Mouse (Mus musculus): ENCODE results near the gene Unc80. TPM values are rescaled to one million over a fixed set of nuclear protein-coding genes. Genes with fewer than 3 reads are reported as not detected.

The Unc80 gene
- total and polyA plus RNA-seq, 2 experiments, result under 0.01 TPM; not detected in 1

DNA sequence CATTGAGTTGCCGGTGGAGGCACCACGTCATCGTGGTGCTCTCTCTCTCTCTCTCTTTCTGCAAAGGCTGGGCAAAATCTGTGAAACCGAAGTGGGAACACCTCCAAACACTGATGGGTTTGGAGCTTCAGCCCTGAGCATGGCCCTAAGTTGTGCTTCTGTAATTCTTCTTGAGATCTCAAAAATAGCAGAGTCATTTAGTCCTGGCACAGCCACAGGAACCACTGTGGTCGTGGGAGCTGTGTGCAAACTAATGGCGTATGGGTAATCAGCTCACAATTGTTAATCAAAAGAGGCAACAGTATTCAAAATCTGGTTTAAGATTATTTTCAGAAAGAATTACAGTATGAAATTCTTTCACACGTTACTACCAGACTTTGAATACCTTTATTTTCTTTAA is 204.6 kb downstream of the Unc80 start:
- Histone ChIP-seq H3K27me3 (ENCODE audit: control insufficient read depth, insufficient read depth, low read length) (no peaks in the 10 kb centered on the region), H3K36me3 (ENCODE audit: control insufficient read depth, insufficient read depth, low read length) (no peaks in the 10 kb centered on the region), H3K4me3 (ENCODE audit: insufficient read depth, low read depth, low read length) (no peak overlapping the region), H3K9ac (ENCODE audit: low read depth, low read length) (no peak overlapping the region), H3K79me2 (ENCODE audit: control insufficient read depth, insufficient read depth, low read length) (no peaks in the 10 kb centered on the region), H3K27ac (replicated peaks; ENCODE audit: insufficient read depth, low read depth, low read length) (no peak overlapping the region), H3K4me1 (ENCODE audit: control insufficient read depth, insufficient read depth, low read length) (peaks cover 5% of the 10 kb centered on the region)
- 82% methylated on average over 7 of the region's 7 CpGs for WGBS
- TF ChIP-seq POLR2A (IDR thresholded peaks at IDR 0.05; ENCODE audit: extremely low read depth, insufficient read depth, low read length), result no peak
- TF ChIP-seq CTCF (IDR thresholded peaks at IDR 0.05; ENCODE audit: low read depth, low read length), result no peak
- DNase-seq (ENCODE audit: extremely low read depth, low read depth, low spot score), result no peak

DNA sequence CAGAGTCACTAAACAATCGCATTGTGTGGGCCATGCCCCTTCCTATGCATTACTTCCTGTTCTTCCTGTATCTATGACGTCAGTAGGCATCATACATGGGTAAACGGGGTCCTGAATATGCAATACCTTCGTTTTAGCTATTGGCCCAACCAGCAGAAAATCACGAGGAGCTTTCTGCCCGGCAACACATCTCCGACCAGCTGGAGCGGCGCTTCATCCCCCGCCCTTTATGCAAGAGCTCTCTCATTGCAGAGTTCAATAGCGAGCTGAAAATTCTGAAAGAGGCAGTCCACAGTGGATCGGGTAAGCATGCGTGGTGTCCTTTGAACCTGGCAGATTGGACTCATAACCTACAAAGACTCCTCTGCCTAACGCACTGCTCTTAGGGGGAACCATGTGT is 209.8 kb downstream of the Unc80 start:
- WGBS, result 77% methylated on average over 14 of the region's 14 CpGs
- Histone ChIP-seq H3K36me3 (ENCODE audit: control insufficient read depth, insufficient read depth, low read length) (no peaks in the 10 kb centered on the region), H3K9ac (ENCODE audit: low read depth, low read length) (no peak overlapping the region), H3K27me3 (ENCODE audit: control insufficient read depth, insufficient read depth, low read length) (no peaks in the 10 kb centered on the region), H3K27ac (replicated peaks; ENCODE audit: insufficient read depth, low read depth, low read length) (no peak overlapping the region), H3K79me2 (ENCODE audit: control insufficient read depth, insufficient read depth, low read length) (no peaks in the 10 kb centered on the region), H3K4me3 (ENCODE audit: insufficient read depth, low read depth, low read length) (no peak overlapping the region), H3K4me1 (ENCODE audit: control insufficient read depth, insufficient read depth, low read length) (no peaks in the 10 kb centered on the region)
- TF ChIP-seq CTCF (IDR thresholded peaks at IDR 0.05; ENCODE audit: low read depth, low read length), result no peak
- TF ChIP-seq POLR2A (IDR thresholded peaks at IDR 0.05; ENCODE audit: extremely low read depth, insufficient read depth, low read length), result no peak
- no peak for DNase-seq (ENCODE audit: extremely low read depth, low read depth, low spot score)

DNA sequence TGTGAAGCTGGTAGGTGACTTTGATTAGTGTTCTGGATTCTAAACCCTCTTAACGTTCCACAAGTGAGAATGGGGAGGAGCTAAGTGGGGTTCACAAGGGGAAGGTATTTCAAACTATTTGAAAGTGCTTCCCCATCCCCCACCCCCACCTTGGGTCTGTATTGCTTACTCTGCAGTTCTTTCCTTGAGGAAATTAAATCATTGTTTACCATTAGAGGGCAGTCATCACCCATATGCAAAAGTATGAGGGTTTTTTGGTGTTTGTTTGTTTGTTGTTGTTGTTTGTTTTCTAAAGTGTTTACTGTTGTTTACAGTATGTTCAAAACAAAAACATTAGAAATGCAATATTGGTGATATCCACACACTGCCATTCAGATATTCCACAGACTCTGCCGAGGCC is 210.5 kb downstream of the Unc80 start:
- H3K9ac ChIP-seq (ENCODE audit: low read depth, low read length), result no peak overlapping the region
- H3K79me2 ChIP-seq (ENCODE audit: control insufficient read depth, insufficient read depth, low read length), result no peaks in the 10 kb centered on the region
- TF ChIP-seq POLR2A (IDR thresholded peaks at IDR 0.05; ENCODE audit: extremely low read depth, insufficient read depth, low read length) (no peak), CTCF (IDR thresholded peaks at IDR 0.05; ENCODE audit: low read depth, low read length) (no peak)
- no peaks in the 10 kb centered on the region for H3K27me3 ChIP-seq (ENCODE audit: control insufficient read depth, insufficient read depth, low read length)
- no peak for DNase-seq (ENCODE audit: extremely low read depth, low read depth, low spot score)
- no peak overlapping the region for H3K27ac ChIP-seq (replicated peaks; ENCODE audit: insufficient read depth, low read depth, low read length)
- no peaks in the 10 kb centered on the region for H3K36me3 ChIP-seq (ENCODE audit: control insufficient read depth, insufficient read depth, low read length)
- WGBS, result 39% methylated on average over 2 of the region's 2 CpGs
- no peak overlapping the region for H3K4me3 ChIP-seq (ENCODE audit: insufficient read depth, low read depth, low read length)
- H3K4me1 ChIP-seq (ENCODE audit: control insufficient read depth, insufficient read depth, low read length), result no peaks in the 10 kb centered on the region

DNA sequence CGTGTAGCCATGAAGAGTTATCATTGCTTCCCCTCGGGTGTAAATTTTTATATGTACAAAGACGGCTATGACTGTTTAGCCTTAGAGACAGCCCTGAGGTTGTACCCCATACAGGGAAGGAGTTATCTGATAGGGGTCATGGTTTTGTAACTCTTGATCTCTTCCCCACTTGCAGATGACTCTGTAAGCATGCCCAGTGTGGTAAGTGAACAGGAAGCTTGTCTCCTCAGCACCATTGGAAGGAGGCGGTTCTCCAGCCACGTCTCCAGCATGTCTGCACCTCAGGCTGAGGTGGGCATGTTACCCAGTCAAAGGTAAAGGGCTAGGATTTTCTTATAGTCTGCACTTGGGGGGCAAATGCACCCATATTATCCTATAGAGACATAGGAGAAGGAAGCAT is 214.8 kb downstream of the Unc80 start:
- no peak overlapping the region for H3K4me3 ChIP-seq (ENCODE audit: insufficient read depth, low read depth, low read length)
- WGBS, result 87% methylated on average over 5 of the region's 5 CpGs
- no peak for DNase-seq (ENCODE audit: extremely low read depth, low read depth, low spot score)
- no peaks in the 10 kb centered on the region for H3K79me2 ChIP-seq (ENCODE audit: control insufficient read depth, insufficient read depth, low read length)
- no peaks in the 10 kb centered on the region for H3K36me3 ChIP-seq (ENCODE audit: control insufficient read depth, insufficient read depth, low read length)
- H3K27ac ChIP-seq (replicated peaks; ENCODE audit: insufficient read depth, low read depth, low read length), result no peak overlapping the region
- TF ChIP-seq POLR2A (IDR thresholded peaks at IDR 0.05; ENCODE audit: extremely low read depth, insufficient read depth, low read length), result no peak
- TF ChIP-seq CTCF (IDR thresholded peaks at IDR 0.05; ENCODE audit: low read depth, low read length), result no peak
- H3K9ac ChIP-seq (ENCODE audit: low read depth, low read length), result no peak overlapping the region
- no peaks in the 10 kb centered on the region for H3K4me1 ChIP-seq (ENCODE audit: control insufficient read depth, insufficient read depth, low read length)
- no peaks in the 10 kb centered on the region for H3K27me3 ChIP-seq (ENCODE audit: control insufficient read depth, insufficient read depth, low read length)

DNA sequence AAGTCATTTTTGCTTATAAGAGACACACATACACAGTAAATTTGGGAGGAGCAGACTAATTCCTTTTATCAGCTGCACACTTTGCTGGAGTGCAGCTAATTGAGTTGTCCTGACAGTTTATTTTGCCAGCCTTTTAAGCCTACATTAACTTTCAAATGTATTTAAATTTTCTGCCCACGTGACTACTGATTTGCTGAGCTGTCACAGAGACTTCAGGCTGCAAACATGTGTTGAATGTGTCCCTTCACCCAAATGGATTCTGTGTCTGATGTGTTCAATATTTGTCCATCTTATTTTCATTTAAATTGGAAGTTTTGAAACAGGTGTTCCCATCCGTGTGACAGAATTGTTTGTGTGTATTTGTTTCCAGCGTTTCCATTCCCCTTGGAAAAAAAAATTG is 223.6 kb downstream of the Unc80 start:
- 73% methylated on average over 3 of the region's 3 CpGs for WGBS
- no peak for DNase-seq (ENCODE audit: extremely low read depth, low read depth, low spot score)

DNA sequence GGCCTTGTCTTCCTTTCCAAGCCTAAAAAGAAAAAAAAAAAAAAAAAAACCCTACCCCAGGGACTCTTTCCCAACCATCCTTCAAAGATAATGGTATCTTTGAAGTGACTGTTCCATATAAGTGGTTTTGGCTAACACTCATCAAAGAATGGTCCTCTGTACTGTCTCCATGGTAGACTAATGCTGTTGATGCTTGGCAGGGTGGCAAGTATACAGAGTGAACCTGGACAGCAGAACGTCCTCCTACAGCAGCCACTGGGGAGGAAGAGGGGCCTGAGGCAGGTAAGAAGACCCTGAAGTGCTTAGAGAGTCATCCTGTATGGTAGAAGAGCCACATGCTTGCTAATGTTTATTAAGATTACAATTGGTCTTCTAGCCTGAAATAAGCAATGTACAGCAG is 224.1 kb downstream of the Unc80 start:
- H3K36me3 ChIP-seq (ENCODE audit: control insufficient read depth, insufficient read depth, low read length), result no peaks in the 10 kb centered on the region
- H3K9ac ChIP-seq (ENCODE audit: low read depth, low read length), result no peak overlapping the region
- no peak overlapping the region for H3K4me3 ChIP-seq (ENCODE audit: insufficient read depth, low read depth, low read length)
- H3K79me2 ChIP-seq (ENCODE audit: control insufficient read depth, insufficient read depth, low read length), result no peaks in the 10 kb centered on the region
- no peaks in the 10 kb centered on the region for H3K27me3 ChIP-seq (ENCODE audit: control insufficient read depth, insufficient read depth, low read length)
- no peak for DNase-seq (ENCODE audit: extremely low read depth, low read depth, low spot score)
- 81% methylated on average over 1 of the region's 1 CpGs for WGBS
- TF ChIP-seq POLR2A (IDR thresholded peaks at IDR 0.05; ENCODE audit: extremely low read depth, insufficient read depth, low read length) (no peak), CTCF (IDR thresholded peaks at IDR 0.05; ENCODE audit: low read depth, low read length) (no peak)
- H3K4me1 ChIP-seq (ENCODE audit: control insufficient read depth, insufficient read depth, low read length), result no peaks in the 10 kb centered on the region
- no peak overlapping the region for H3K27ac ChIP-seq (replicated peaks; ENCODE audit: insufficient read depth, low read depth, low read length)

More for the DNA sequence above, 223.6 kb downstream of the Unc80 start:
- TF ChIP-seq CTCF (IDR thresholded peaks at IDR 0.05; ENCODE audit: low read depth, low read length) (no peak), POLR2A (IDR thresholded peaks at IDR 0.05; ENCODE audit: extremely low read depth, insufficient read depth, low read length) (no peak)
- Histone ChIP-seq H3K27me3 (ENCODE audit: control insufficient read depth, insufficient read depth, low read length) (no peaks in the 10 kb centered on the region), H3K27ac (replicated peaks; ENCODE audit: insufficient read depth, low read depth, low read length) (no peak overlapping the region), H3K4me3 (ENCODE audit: insufficient read depth, low read depth, low read length) (no peak overlapping the region), H3K4me1 (ENCODE audit: control insufficient read depth, insufficient read depth, low read length) (no peaks in the 10 kb centered on the region), H3K36me3 (ENCODE audit: control insufficient read depth, insufficient read depth, low read length) (no peaks in the 10 kb centered on the region), H3K79me2 (ENCODE audit: control insufficient read depth, insufficient read depth, low read length) (no peaks in the 10 kb centered on the region), H3K9ac (ENCODE audit: low read depth, low read length) (no peak overlapping the region)
